Mouse (Mus musculus) kidney, postnatal 0 days (tissue): ENCODE measurements at regions not wholly inside any gene's neighbourhood (a gene's known extent, or its start where the extent isn't known, plus 50 kb on each side); places are given as distances from the start of the nearest gene placed in this dataset.
A peak's percentile ranks its signal among the peaks of the same experiment; 100 is the strongest.

Experiments
- ATAC-seq: fragments of 200-750 bp; cut with Nextera tagmentation; replicated peaks from 2 replicates; pipeline ENCODE4 v1.8.0; 2017; ENCODE audit warnings: low read depth, moderate number of reproducible peaks, moderate TSS enrichment, moderate library complexity; ENCODE audit not compliant: low FRiP score
- DNase-seq: peaks from one replicate; pipeline ENCODE4 v3.0.0-alpha.2; 2016; ENCODE audit warnings: low spot score
- H3K27ac ChIP-seq: fragments of 300-500 bp; sonication (generic); 2 replicates; pipeline ENCODE4 v1.5.1; 2014; ENCODE audit warnings: mild to moderate bottlenecking
- H3K27me3 ChIP-seq: fragments of 300-500 bp; sonication (generic); 2 replicates; pipeline ENCODE4 v1.6.1; 2014; ENCODE audit warnings: low read length, mixed read lengths; ENCODE audit not compliant: insufficient read depth
- H3K36me3 ChIP-seq: fragments of 300-500 bp; sonication (generic); 2 replicates; pipeline ENCODE4 v1.6.1; 2014; ENCODE audit warnings: low read length, mixed read lengths; ENCODE audit not compliant: insufficient read depth
- H3K4me1 ChIP-seq: fragments of 300-500 bp; sonication (generic); replicated peaks from 2 replicates; pipeline ENCODE4 v1.6.1; 2014; ENCODE audit warnings: antibody characterized with exemption, low read length, mixed read lengths; ENCODE audit not compliant: insufficient read depth
- H3K4me2 ChIP-seq: fragments of 300-500 bp; sonication (generic); 2 replicates; pipeline ENCODE4 v1.6.1; 2014; ENCODE audit warnings: mild to moderate bottlenecking, low read length, moderate library complexity, mixed read lengths
- H3K4me3 ChIP-seq: fragments of 300-500 bp; sonication (generic); replicated peaks from 2 replicates; pipeline ENCODE4 v1.5.1; 2014; ENCODE audit warnings: low read depth, low read length
- H3K9ac ChIP-seq: fragments of 300-500 bp; sonication (generic); 2 replicates; pipeline ENCODE4 v1.6.1; 2014; ENCODE audit warnings: low read depth, low read length
- H3K9me3 ChIP-seq: fragments of 300-500 bp; sonication (generic); replicated peaks from 2 replicates; pipeline ENCODE4 v1.6.1; 2016; ENCODE audit warnings: low read length, inconsistent platforms, mixed read lengths
- CTCF ChIP-seq: IDR thresholded peaks from 2 replicates; pipeline ENCODE4 v1.5.1; 2016; ENCODE audit warnings: antibody characterized with exemption, low read depth, mild to moderate bottlenecking, moderate library complexity
- WGBS: fragments of 180-500 bp; shearing (Covaris S2); extraction: QIAGEN DNeasy Blood & Tissue Kit; methylation state at CpG from one replicate; pipeline ENCODE4 v1.1.7; 2014; 5-methylcytosine and 5-hydroxymethylcytosine counted together

DNA sequence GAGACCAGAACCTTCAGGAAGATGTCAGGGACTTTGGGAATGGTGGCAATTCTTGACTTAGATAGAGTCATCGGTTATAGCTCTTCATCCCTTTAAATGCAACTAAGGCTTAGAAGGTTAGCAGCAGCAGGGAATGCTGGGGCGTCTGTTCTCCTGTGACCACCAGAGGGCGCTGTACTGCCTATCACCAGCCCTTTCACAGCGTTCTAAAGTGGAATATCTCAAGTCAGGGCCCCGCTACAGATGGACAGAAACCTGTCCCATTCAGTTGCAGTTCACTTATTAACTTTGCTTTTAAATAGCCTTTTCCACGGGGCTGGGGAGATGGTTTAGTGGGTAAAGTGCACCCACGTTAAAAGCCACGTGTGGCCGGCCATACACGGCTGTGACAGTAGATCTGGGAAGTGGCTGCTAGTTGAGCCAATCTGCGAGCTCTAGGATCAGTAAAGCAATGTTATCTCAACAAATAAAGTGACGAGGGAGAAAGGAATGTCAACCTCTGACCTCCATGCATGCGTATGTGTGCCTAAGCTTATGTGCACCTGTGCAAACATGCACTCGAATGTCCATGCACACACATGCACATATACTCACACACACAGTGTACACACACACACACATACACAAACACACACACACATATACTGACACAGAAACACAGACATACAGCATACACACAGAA, 104.3 kb downstream of the Fam168b start:
- no peak overlapping the region for H3K4me3 ChIP-seq
- 37% methylated on average over 14 of the region's 14 CpGs for WGBS
- H3K4me2 ChIP-seq, result no peak overlapping the region
- no peak overlapping the region for H3K27ac ChIP-seq
- H3K27me3 ChIP-seq, result no peaks in the 10 kb centered on the region
- H3K9me3 ChIP-seq, result no peaks in the 10 kb centered on the region
- no peaks in the 10 kb centered on the region for H3K36me3 ChIP-seq
- ATAC-seq (no peak), DNase-seq (peak; percentile 82)
- H3K4me1 ChIP-seq, result no peaks in the 10 kb centered on the region
- peak; percentile 80 for TF ChIP-seq CTCF
- no peak overlapping the region for H3K9ac ChIP-seq

DNA sequence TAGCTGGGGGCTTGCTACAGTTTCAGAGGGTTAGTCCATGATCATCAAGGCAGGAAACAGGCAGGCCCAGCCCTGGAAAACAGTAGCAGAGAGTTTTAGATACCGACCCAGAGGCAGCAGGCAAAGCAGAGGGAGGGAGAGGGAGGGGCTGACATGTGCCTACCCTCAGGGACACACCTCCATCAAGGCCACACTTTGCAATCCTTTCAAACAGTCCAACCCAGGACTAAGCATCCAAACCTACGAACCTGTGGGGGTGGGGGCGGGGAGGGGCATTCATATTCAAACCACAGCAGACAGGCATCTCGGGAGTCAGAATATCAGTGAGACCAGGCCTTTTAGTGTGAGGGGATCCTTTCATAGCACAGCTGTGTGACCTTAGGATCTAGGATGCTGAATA, 103.2 kb downstream of the Fam168b start:
- H3K9ac ChIP-seq, result no peak overlapping the region
- 78% methylated on average over 4 of the region's 4 CpGs for WGBS
- no peaks in the 10 kb centered on the region for H3K4me1 ChIP-seq
- H3K4me3 ChIP-seq, result no peak overlapping the region
- TF ChIP-seq CTCF, result no peak
- no peak overlapping the region for H3K4me2 ChIP-seq
- H3K9me3 ChIP-seq, result no peaks in the 10 kb centered on the region
- ATAC-seq (no peak; the same call in 1 of the 2 replicates), DNase-seq (no peak)
- no peaks in the 10 kb centered on the region for H3K36me3 ChIP-seq
- no peak overlapping the region for H3K27ac ChIP-seq
- no peaks in the 10 kb centered on the region for H3K27me3 ChIP-seq

- Histone ChIP-seq H3K27ac (no peak overlapping the region), H3K9me3 (no peaks in the 10 kb centered on the region), H3K4me3 (no peak overlapping the region), H3K36me3 (no peaks in the 10 kb centered on the region), H3K27me3 (no peaks in the 10 kb centered on the region), H3K9ac (no peak overlapping the region), H3K4me2 (no peak overlapping the region), H3K4me1 (no peaks in the 10 kb centered on the region)
- ATAC-seq, result no peak
- WGBS, result 65% methylated on average over 7 of the region's 7 CpGs
- TF ChIP-seq CTCF, result no peak
- DNase-seq, result no peak
These were observed 102.0 kb downstream of the Fam168b start for GRCm38 (mm10) chr1:34740891-34741290.

DNA sequence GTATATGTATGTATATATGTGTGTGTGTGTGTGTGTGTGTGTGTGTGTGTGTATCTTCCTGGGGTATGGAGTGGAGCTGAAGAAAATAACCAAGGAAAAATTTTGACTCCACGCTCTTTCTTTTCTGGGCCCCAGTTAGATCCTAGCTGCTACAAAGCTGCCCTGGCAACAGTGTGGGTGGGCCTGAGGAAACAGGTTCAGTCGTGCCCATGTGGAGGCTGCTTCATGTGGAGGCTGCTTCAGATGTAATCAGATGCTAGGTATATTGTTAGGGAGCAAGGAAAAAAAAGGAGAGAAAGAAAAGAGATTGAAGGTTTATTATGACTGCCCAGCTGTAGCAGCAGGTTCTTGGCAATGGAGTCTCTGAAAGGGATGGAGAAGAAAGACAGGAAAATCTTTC, 100.6 kb downstream of the Fam168b start:
- Histone ChIP-seq H3K27ac (no peak overlapping the region), H3K36me3 (no peaks in the 10 kb centered on the region), H3K27me3 (no peaks in the 10 kb centered on the region), H3K9ac (no peak overlapping the region), H3K9me3 (no peaks in the 10 kb centered on the region), H3K4me1 (no peaks in the 10 kb centered on the region), H3K4me3 (no peak overlapping the region), H3K4me2 (no peak overlapping the region)
- TF ChIP-seq CTCF, result no peak
- 52% methylated on average over 2 of the region's 2 CpGs for WGBS
- ATAC-seq, result no peak
- no peak for DNase-seq

DNA sequence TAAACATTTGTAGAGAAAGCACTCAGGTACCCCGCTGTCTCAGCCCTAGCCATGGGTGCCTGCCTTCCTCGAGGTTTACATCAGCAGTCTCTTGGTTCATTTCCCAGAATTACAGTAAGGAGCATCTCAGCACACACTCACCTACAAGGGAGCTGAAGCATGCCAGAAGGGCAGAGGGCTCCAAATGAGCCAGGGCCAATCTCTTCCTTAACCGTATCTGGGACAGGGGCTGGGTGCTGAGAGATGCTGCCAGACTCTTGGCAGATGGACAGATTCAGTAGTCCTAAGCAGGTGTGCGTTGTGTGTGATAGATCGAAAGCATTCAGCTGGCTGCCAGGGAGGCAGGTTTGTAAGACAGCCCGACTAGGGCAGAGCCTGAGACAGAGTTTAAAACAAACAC, 97.0 kb downstream of the Fam168b start:
- Histone ChIP-seq H3K4me3 (no peak overlapping the region), H3K27ac (no peak overlapping the region), H3K4me1 (no peaks in the 10 kb centered on the region; the same call in 1 of the 2 replicates), H3K9ac (no peak overlapping the region), H3K9me3 (no peaks in the 10 kb centered on the region), H3K36me3 (no peaks in the 10 kb centered on the region), H3K27me3 (peaks cover 13% of the 10 kb centered on the region), H3K4me2 (no peak overlapping the region)
- ATAC-seq (no peak), DNase-seq (no peak)
- no peak for TF ChIP-seq CTCF
- 59% methylated on average over 6 of the region's 6 CpGs for WGBS

DNA sequence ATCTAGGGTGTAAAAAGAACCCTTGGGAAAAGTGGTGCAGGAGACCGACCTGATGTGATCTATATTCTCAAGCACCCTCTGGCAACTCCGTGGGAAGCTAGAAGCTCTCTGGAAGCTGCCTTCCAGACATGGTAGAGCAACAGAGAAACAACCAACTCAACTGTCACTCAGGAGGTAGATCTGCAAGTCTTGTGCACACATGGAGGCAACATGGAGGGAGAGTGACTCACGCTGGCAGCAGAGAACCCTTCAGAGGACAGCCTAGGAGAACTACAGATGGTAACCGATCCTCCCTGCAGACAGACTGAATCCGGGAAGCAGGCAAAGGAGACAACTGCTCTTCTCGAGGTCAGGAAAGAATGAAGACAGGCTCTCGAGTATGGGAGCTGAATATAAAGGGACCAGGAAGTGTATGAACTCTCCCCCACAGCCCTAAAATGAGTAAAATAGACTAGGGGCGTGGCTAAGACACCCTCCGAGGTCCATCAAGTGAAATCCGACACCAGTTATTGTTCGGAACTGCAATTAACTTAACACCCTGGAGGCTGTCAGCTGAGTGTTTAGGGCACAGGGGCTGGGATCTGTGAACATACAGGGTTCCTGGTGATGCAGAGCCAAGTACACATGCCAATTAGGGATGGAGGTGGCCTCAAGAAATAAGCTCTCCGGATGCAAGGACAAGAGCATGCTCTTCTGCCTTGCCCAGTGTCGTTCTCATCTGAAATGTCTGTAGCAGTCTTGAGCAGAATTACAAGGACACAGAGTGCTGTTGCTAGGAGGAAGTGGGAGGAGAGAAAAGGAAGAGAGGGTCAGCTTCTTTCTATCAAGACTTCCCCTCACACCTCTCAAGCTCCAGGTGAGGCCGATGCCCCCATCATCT, 93.5 kb downstream of the Fam168b start:
- ATAC-seq (no peak), DNase-seq (peak; percentile 20)
- no peak overlapping the region for H3K27ac ChIP-seq
- WGBS, result 8% methylated on average over 14 of the region's 14 CpGs
- H3K27me3 ChIP-seq, result peaks cover 26% of the 10 kb centered on the region
- H3K36me3 ChIP-seq, result no peaks in the 10 kb centered on the region
- no peak for TF ChIP-seq CTCF
- H3K4me3 ChIP-seq, result no peak overlapping the region
- peak overlapping the region; percentile 98; the same call in 1 of the 2 replicates for H3K4me2 ChIP-seq
- H3K4me1 ChIP-seq, result no peaks in the 10 kb centered on the region; the same call in 1 of the 2 replicates
- no peaks in the 10 kb centered on the region for H3K9me3 ChIP-seq
- no peak overlapping the region for H3K9ac ChIP-seq
